Mouse (Mus musculus): ENCODE measurements at regions not wholly inside any gene's neighbourhood (a gene's known extent, or its start where the extent isn't known, plus 50 kb on each side); places are given as distances from the start of the nearest gene placed in this dataset.

DNA sequence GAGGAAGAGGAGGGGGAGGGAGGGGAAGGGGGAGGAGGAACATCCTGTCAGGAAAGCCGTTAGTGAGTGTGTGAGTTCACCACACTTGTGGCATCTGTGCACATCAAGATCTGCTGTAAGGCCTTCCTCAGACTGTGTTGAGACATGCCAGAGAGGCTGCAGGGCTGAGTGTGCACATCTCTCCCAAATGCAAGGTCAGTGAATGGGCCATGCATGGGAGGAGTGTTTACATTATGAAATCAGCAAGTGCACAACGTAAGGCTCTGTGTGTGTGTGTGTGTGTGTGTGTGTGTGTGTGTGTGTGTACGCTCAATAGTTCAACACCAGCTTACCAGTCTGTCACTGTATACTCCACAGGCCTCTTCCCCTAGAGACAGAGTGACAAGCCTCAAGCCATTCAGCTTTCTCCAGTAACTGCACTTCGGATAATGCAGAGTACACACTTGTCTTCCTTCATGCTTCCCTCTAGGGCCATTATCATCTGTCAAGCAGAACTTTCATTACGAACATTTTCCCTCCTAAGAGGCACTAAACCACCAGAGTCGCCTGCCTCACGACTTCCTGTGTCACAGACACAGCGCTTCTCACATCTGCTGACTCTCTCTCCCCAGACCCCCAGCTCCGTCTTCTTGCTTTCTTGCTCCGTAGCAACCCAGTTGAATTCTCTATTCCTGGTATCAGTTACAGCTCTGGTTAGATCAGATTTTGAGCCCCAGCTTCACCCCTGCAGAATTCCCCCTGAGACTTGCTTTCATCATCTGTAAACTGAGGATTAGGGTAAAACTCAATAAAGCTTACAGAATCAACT is 368.4 kb downstream of the Cd83 start:
- no peaks in the 10 kb centered on the region for H3K36me3 ChIP-seq (ENCODE audit: insufficient read depth, low read length)
- H3K9ac ChIP-seq (ENCODE audit: low read depth, low read length) = no peak overlapping the region
- no peaks in the 10 kb centered on the region for H3K27me3 ChIP-seq (ENCODE audit: insufficient read depth, low read length)
- no peak overlapping the region for H3K4me2 ChIP-seq (ENCODE audit: low read length)
- no peak for TF ChIP-seq CTCF (IDR thresholded peaks at IDR 0.05; ENCODE audit: low read depth)
- ATAC-seq (replicated peaks; ENCODE audit: low FRiP score, low read depth) (no peak), DNase-seq (ENCODE audit: low spot score) (no peak)
- 39% methylated on average over 10 of the region's 10 CpGs for WGBS
- no peak overlapping the region for H3K27ac ChIP-seq
- no peak overlapping the region for H3K4me3 ChIP-seq (replicated peaks; ENCODE audit: low read depth, low read length)
- H3K4me1 ChIP-seq (replicated peaks; ENCODE audit: insufficient read depth, low read length) = 0 out of 2 replicates have a peak, but pooled peaks cover 3% of the 10 kb centered on the region
- no peaks in the 10 kb centered on the region for H3K9me3 ChIP-seq (replicated peaks; ENCODE audit: low read length)

DNA sequence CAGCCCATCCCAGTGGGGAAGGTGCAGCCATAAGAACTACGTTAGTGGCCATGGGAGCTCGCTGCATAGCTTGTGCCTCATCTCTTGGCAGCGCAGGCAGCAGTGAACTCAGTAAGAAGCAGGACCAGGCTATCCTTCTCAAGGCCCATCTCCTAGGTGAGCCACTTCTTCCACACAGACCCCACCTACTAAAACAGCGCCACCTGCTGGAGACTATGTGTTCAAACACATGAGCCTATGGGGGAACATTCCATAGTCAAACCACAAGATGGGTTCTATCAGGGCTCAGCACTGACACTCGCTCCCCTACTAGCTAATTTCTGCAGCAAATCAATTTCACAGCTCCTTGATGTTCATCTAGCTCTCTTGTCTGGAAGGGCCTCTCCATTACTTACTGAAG is 369.2 kb downstream of the Cd83 start:
- Histone ChIP-seq H3K9me3 (replicated peaks; ENCODE audit: low read length) (no peaks in the 10 kb centered on the region), H3K9ac (ENCODE audit: low read depth, low read length) (no peak overlapping the region), H3K27ac (no peak overlapping the region), H3K27me3 (ENCODE audit: insufficient read depth, low read length) (no peaks in the 10 kb centered on the region), H3K4me3 (replicated peaks; ENCODE audit: low read depth, low read length) (no peak overlapping the region), H3K4me1 (replicated peaks; ENCODE audit: insufficient read depth, low read length) (0 out of 2 replicates have a peak, but pooled peaks cover 3% of the 10 kb centered on the region), H3K4me2 (ENCODE audit: low read length) (no peak overlapping the region), H3K36me3 (ENCODE audit: insufficient read depth, low read length) (no peaks in the 10 kb centered on the region)
- ATAC-seq (replicated peaks; ENCODE audit: low FRiP score, low read depth) (no peak), DNase-seq (ENCODE audit: low spot score) (no peak)
- TF ChIP-seq CTCF (IDR thresholded peaks at IDR 0.05; ENCODE audit: low read depth) = peak; percentile 43
- 95% methylated on average over 5 of the region's 5 CpGs for WGBS

DNA sequence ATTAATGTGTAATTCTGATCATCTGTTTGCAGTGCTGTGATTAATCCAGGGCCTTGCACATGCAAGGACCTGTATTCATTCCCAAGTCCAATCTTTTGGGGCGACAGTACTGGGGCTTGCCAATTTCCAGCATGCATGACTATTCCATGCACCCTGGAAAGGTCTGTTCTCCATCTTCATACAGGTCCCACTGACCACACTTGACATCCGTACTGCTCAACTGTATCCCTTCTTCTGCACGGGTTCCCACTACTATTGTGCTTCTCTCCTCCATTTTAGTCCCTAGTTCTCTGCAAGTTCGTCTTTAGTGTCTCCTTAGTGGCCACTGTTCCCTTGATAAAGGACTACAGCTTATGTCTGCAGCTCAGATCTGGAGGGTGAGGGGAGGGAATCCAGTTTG is 371.4 kb downstream of the Cd83 start:
- no peak for TF ChIP-seq CTCF (IDR thresholded peaks at IDR 0.05; ENCODE audit: low read depth)
- Histone ChIP-seq H3K27me3 (ENCODE audit: insufficient read depth, low read length) (no peaks in the 10 kb centered on the region), H3K4me3 (replicated peaks; ENCODE audit: low read depth, low read length) (no peak overlapping the region), H3K36me3 (ENCODE audit: insufficient read depth, low read length) (no peaks in the 10 kb centered on the region), H3K4me2 (ENCODE audit: low read length) (no peak overlapping the region), H3K9ac (ENCODE audit: low read depth, low read length) (no peak overlapping the region), H3K4me1 (replicated peaks; ENCODE audit: insufficient read depth, low read length) (no peaks in the 10 kb centered on the region), H3K9me3 (replicated peaks; ENCODE audit: low read length) (no peaks in the 10 kb centered on the region), H3K27ac (no peak overlapping the region)
- WGBS = 90% methylated on average over 4 of the region's 4 CpGs
- no peak for DNase-seq (ENCODE audit: low spot score)
- ATAC-seq (replicated peaks; ENCODE audit: low FRiP score, low read depth) = no peak

DNA sequence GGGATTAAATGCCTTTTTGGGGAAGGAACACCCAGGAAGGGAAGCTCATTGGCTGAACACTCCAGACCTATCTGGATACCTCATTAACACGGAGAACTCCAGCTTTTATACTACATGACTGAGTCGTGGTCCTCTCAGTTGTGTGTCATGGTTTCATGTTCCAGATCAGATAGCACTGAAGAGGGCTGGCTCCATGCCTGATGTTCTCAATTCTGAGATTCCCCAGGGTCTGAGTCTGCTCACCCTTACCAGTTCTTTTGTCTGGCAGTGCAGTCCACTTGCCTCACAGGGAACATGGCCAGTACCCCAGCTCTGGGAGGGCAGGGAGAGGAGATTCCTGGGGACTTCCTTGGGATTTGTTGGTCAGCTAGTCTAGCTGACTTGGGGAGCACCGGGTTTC is 372.0 kb downstream of the Cd83 start:
- no peak for ATAC-seq (replicated peaks; ENCODE audit: low FRiP score, low read depth)

DNA sequence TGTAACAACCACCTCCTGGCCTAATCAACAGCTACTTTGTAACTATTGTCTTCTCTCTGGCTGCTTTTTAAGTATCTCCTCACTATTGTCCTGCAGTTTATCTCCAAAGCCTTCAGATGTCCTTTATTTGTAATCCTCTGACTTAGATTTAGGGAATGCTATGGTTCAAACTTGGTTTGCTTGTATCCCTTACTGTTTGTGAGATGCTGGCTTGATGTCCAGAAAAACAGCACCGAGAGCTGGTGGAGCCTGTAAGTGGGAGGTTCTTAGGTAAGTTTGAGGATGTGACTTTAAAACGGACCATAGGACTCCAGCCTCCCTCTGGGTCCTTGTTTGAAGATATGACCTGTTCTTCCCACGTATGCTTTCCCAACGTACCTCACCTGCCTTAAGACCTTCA is 372.7 kb downstream of the Cd83 start:
- TF ChIP-seq CTCF (IDR thresholded peaks at IDR 0.05; ENCODE audit: low read depth) = no peak
- no peak for ATAC-seq (replicated peaks; ENCODE audit: low FRiP score, low read depth)
- 65% methylated on average over 4 of the region's 4 CpGs for WGBS
- Histone ChIP-seq H3K9ac (ENCODE audit: low read depth, low read length) (no peak overlapping the region), H3K36me3 (ENCODE audit: insufficient read depth, low read length) (no peaks in the 10 kb centered on the region), H3K9me3 (replicated peaks; ENCODE audit: low read length) (no peaks in the 10 kb centered on the region), H3K4me1 (replicated peaks; ENCODE audit: insufficient read depth, low read length) (no peaks in the 10 kb centered on the region), H3K4me2 (ENCODE audit: low read length) (no peak overlapping the region), H3K4me3 (replicated peaks; ENCODE audit: low read depth, low read length) (no peak overlapping the region), H3K27me3 (ENCODE audit: insufficient read depth, low read length) (no peaks in the 10 kb centered on the region), H3K27ac (no peak overlapping the region)
- no peak for DNase-seq (ENCODE audit: low spot score)

More for the DNA sequence above, 372.0 kb downstream of the Cd83 start:
- no peak for DNase-seq (ENCODE audit: low spot score)
- TF ChIP-seq CTCF (IDR thresholded peaks at IDR 0.05; ENCODE audit: low read depth) = no peak
- Histone ChIP-seq H3K9me3 (replicated peaks; ENCODE audit: low read length) (no peaks in the 10 kb centered on the region), H3K27me3 (ENCODE audit: insufficient read depth, low read length) (no peaks in the 10 kb centered on the region), H3K27ac (no peak overlapping the region), H3K9ac (ENCODE audit: low read depth, low read length) (no peak overlapping the region), H3K4me1 (replicated peaks; ENCODE audit: insufficient read depth, low read length) (no peaks in the 10 kb centered on the region), H3K36me3 (ENCODE audit: insufficient read depth, low read length) (no peaks in the 10 kb centered on the region), H3K4me2 (ENCODE audit: low read length) (no peak overlapping the region), H3K4me3 (replicated peaks; ENCODE audit: low read depth, low read length) (no peak overlapping the region)
- WGBS = 63% methylated on average over 3 of the region's 3 CpGs

DNA sequence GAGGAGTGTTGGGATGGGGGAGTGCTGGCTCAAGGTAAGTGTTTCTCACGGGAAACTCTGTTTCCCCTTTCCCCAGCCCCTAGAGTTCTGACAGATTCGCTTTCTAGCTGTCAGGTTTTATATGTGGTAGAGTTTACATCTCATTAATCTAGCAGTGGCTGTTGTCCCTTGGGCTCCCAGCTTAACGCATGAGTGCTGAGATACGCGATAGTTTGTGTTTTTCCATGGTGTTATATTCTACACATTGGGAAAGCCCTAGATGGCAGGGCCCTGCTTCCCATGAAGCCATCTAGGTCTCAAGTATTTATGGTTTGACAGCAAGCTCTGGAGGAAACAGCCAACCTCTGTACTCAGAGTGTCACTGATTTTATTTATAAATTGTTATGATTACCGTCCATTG is 373.8 kb downstream of the Cd83 start:
- WGBS = 24% methylated on average over 6 of the region's 6 CpGs
- Histone ChIP-seq H3K9ac (ENCODE audit: low read depth, low read length) (no peak overlapping the region), H3K27me3 (ENCODE audit: insufficient read depth, low read length) (no peaks in the 10 kb centered on the region), H3K4me3 (replicated peaks; ENCODE audit: low read depth, low read length) (no peak overlapping the region), H3K36me3 (ENCODE audit: insufficient read depth, low read length) (no peaks in the 10 kb centered on the region), H3K4me1 (replicated peaks; ENCODE audit: insufficient read depth, low read length) (no peaks in the 10 kb centered on the region), H3K9me3 (replicated peaks; ENCODE audit: low read length) (no peaks in the 10 kb centered on the region), H3K4me2 (ENCODE audit: low read length) (no peak overlapping the region), H3K27ac (no peak overlapping the region)
- ATAC-seq (replicated peaks; ENCODE audit: low FRiP score, low read depth) (no peak), DNase-seq (ENCODE audit: low spot score) (peak; percentile 81)
- TF ChIP-seq CTCF (IDR thresholded peaks at IDR 0.05; ENCODE audit: low read depth) = no peak

Data from kidney, postnatal 0 days (tissue).